Mouse (Mus musculus) CH12.LX (cell line): ENCODE results near the gene Pde1a. TPM values are rescaled to one million over a fixed set of nuclear protein-coding genes. Genes with fewer than 3 reads are reported as not detected.

Experiments used
- DNase-seq: peaks from one replicate; pipeline ENCODE4 v3.0.0-alpha.2; 2013; ENCODE audit errors: extremely low read depth
- H3K27ac ChIP-seq: 2 replicates; pipeline ENCODE4 v1.5.1; 2012; ENCODE audit warnings: low read depth, mild to moderate bottlenecking, control low read depth, moderate library complexity; ENCODE audit not compliant: insufficient read depth
- H3K27me3 ChIP-seq: replicated peaks from 2 replicates; pipeline ENCODE3; 2012; ENCODE audit warnings: inconsistent platforms
- H3K36me3 ChIP-seq, 2 experiments: replicated peaks in 1 of 2; 2 replicates each; pipeline versions ENCODE3 to v1.6.1; 2012; ENCODE audit warnings: inconsistent platforms in 1 of 2, low read length in 1 of 2, mild to moderate bottlenecking in 1 of 2, mixed read lengths in 1 of 2, moderate library complexity in 1 of 2; ENCODE audit not compliant: control insufficient read depth in 1 of 2, insufficient read depth in 1 of 2
- H3K4me1 ChIP-seq, 2 experiments: 2 replicates each; pipeline ENCODE4 v1.6.1; 2012; ENCODE audit warnings: inconsistent platforms in 1 of 2, moderate library complexity in 1 of 2; ENCODE audit not compliant: insufficient read depth in 2 of 2, control insufficient read depth in 1 of 2
- H3K4me2 ChIP-seq: 2 replicates; pipeline ENCODE4 v1.6.1; 2012; ENCODE audit warnings: low read depth, mild to moderate bottlenecking, control low read depth; ENCODE audit not compliant: poor library complexity, insufficient read depth, severe bottlenecking
- H3K4me3 ChIP-seq, 3 experiments: fragments of 150-350 bp in 1 of 3; sonication (generic) in 1 of 3; replicated peaks in 1 of 3; 2 replicates each; pipeline versions ENCODE3 to v1.5.1; 2011 to 2012; ENCODE audit warnings: low read depth in 2 of 3, low read length in 2 of 3, mild to moderate bottlenecking in 2 of 3, moderate library complexity in 2 of 3, control low read depth in 1 of 3, improper control_type of control experiment in 1 of 3, inconsistent platforms in 1 of 3, mixed read lengths in 1 of 3; ENCODE audit not compliant: poor library complexity in 1 of 3
- H3K79me2 ChIP-seq: replicated peaks from 2 replicates; pipeline ENCODE4 v1.6.1; 2012; ENCODE audit warnings: mild to moderate bottlenecking, moderate library complexity; ENCODE audit not compliant: control insufficient read depth, poor library complexity, insufficient read depth, severe bottlenecking; ENCODE audit errors: extremely low read depth
- H3K9ac ChIP-seq: 2 replicates; pipeline ENCODE4 v1.6.1; 2012; ENCODE audit warnings: low read depth, mild to moderate bottlenecking, control low read depth, moderate library complexity; ENCODE audit not compliant: insufficient read depth
- H3K9me3 ChIP-seq: replicated peaks from 2 replicates; pipeline ENCODE3; 2012; ENCODE audit warnings: low read length, inconsistent platforms, mixed read lengths
- CHD1 ChIP-seq: IDR thresholded peaks from 2 replicates; pipeline ENCODE4 v1.6.1; 2012; ENCODE audit warnings: low read depth, low read length, improper control_type of control experiment, inconsistent platforms
- CHD2 ChIP-seq: IDR thresholded peaks from 2 replicates; pipeline ENCODE4 v1.6.1; 2011; ENCODE audit warnings: low read length, improper control_type of control experiment
- ELF1 ChIP-seq: IDR thresholded peaks from 2 replicates; pipeline ENCODE4 v1.6.1; 2014; ENCODE audit warnings: low read depth, mild to moderate bottlenecking, inconsistent platforms, low read length, improper control_type of control experiment
- ETS1 ChIP-seq: conservative IDR thresholded peaks from 2 replicates; pipeline ENCODE4 v1.6.1; 2012; ENCODE audit warnings: low read depth, mild to moderate bottlenecking, inconsistent platforms, low read length, improper control_type of control experiment, moderate library complexity
- GABPA ChIP-seq: IDR thresholded peaks from 2 replicates; pipeline ENCODE4 v1.6.1; 2012; ENCODE audit warnings: low read depth, low read length, improper control_type of control experiment, inconsistent platforms; ENCODE audit not compliant: insufficient replicate concordance
- IRF4 ChIP-seq: IDR thresholded peaks from 2 replicates; pipeline ENCODE4 v1.6.1; 2014; ENCODE audit warnings: low read depth, mild to moderate bottlenecking, inconsistent platforms, low read length, improper control_type of control experiment
- JUN ChIP-seq: IDR thresholded peaks from 2 replicates; pipeline ENCODE4 v1.6.1; 2011; ENCODE audit warnings: low read depth, mild to moderate bottlenecking, low read length, improper control_type of control experiment, moderate library complexity; ENCODE audit not compliant: insufficient read depth
- JUND ChIP-seq: conservative IDR thresholded peaks from 2 replicates; pipeline ENCODE4 v1.6.1; 2011; ENCODE audit warnings: low read depth, low read length, improper control_type of control experiment
- KAT2A ChIP-seq: IDR thresholded peaks from 2 replicates; pipeline ENCODE4 v1.6.1; 2012; ENCODE audit warnings: low read length, improper control_type of control experiment, inconsistent platforms; ENCODE audit not compliant: insufficient replicate concordance
- MAFK ChIP-seq: IDR thresholded peaks from 2 replicates; pipeline ENCODE4 v1.6.1; 2011; ENCODE audit warnings: low read length, improper control_type of control experiment; ENCODE audit not compliant: insufficient replicate concordance
- MAZ ChIP-seq: IDR thresholded peaks from 2 replicates; pipeline ENCODE4 v1.6.1; 2012; ENCODE audit warnings: low read depth, mild to moderate bottlenecking, inconsistent platforms, low read length, improper control_type of control experiment, moderate library complexity
- MEF2A ChIP-seq: IDR thresholded peaks from 2 replicates; pipeline ENCODE4 v1.6.1; 2014; ENCODE audit warnings: low read depth, mild to moderate bottlenecking, inconsistent platforms, low read length, improper control_type of control experiment, borderline replicate concordance
- MXI1 ChIP-seq: IDR thresholded peaks from 2 replicates; pipeline ENCODE4 v1.6.1; 2011; ENCODE audit warnings: mild to moderate bottlenecking, low read depth, low read length, improper control_type of control experiment
- MYC ChIP-seq: IDR thresholded peaks from 2 replicates; pipeline ENCODE4 v1.6.1; 2011; ENCODE audit warnings: low read depth, mild to moderate bottlenecking, improper control_type of control experiment, low read length
- NELFE ChIP-seq: IDR thresholded peaks from 2 replicates; pipeline ENCODE4 v1.6.1; 2011; ENCODE audit warnings: low read depth, low read length, improper control_type of control experiment
- NRF1 ChIP-seq: IDR thresholded peaks from 2 replicates; pipeline ENCODE4 v1.6.1; 2014; ENCODE audit warnings: low read depth, mild to moderate bottlenecking, inconsistent platforms, low read length, improper control_type of control experiment, moderate library complexity
- POLR2AphosphoS2 ChIP-seq: IDR thresholded peaks from 2 replicates; pipeline ENCODE4 v1.6.1; 2011; ENCODE audit warnings: low read depth, low read length, improper control_type of control experiment
- RAD21 ChIP-seq: IDR thresholded peaks from 2 replicates; pipeline ENCODE4 v1.6.1; 2011; ENCODE audit warnings: low read depth, mild to moderate bottlenecking, low read length, improper control_type of control experiment, moderate library complexity
- RCOR1 ChIP-seq: conservative IDR thresholded peaks from 2 replicates; pipeline ENCODE4 v1.6.1; 2012; ENCODE audit warnings: low read depth, mild to moderate bottlenecking, inconsistent platforms, low read length, improper control_type of control experiment
- TCF12 ChIP-seq: IDR thresholded peaks from 2 replicates; pipeline ENCODE4 v1.6.1; 2014; ENCODE audit warnings: low read depth, mild to moderate bottlenecking, inconsistent platforms, low read length, improper control_type of control experiment
- UBTF ChIP-seq: IDR thresholded peaks from 2 replicates; pipeline ENCODE4 v1.6.1; 2012; ENCODE audit warnings: low read depth, mild to moderate bottlenecking, inconsistent platforms, low read length, improper control_type of control experiment, moderate library complexity
- ZKSCAN1 ChIP-seq: IDR thresholded peaks from 2 replicates; pipeline ENCODE4 v1.6.1; 2012; ENCODE audit warnings: low read depth, inconsistent platforms, low read length, improper control_type of control experiment, borderline replicate concordance
- ZMIZ1 ChIP-seq: IDR thresholded peaks from 2 replicates; pipeline ENCODE4 v1.6.1; 2012; ENCODE audit warnings: low read depth, mild to moderate bottlenecking, inconsistent platforms, low read length, improper control_type of control experiment
- ZNF384 ChIP-seq: IDR thresholded peaks from 2 replicates; pipeline ENCODE4 v1.6.1; 2012; ENCODE audit warnings: low read depth, low read length, improper control_type of control experiment, inconsistent platforms
- dilution Hi-C: fragments of 300-500 bp; cut with MboI; formaldehyde crosslinking; loops from 2 replicates; pipeline ENCODE4 v1.14.3; 2020; ENCODE audit warnings: low sequenced_read_pairs; ENCODE audit not compliant: extremely low pct_unique_long_range_greater_than_20kb, extremely low pct_ligation_motif_present
- in situ Hi-C: fragments of 300-500 bp; cut with MboI; formaldehyde crosslinking; loops from 3 replicates; pipeline ENCODE4 v1.14.3; 2019; ENCODE audit warnings: low sequenced_read_pairs, low pct_ligation_motif_present, low pct_unique_long_range_greater_than_20kb, mixed read lengths
- polyA plus RNA-seq: library from polyadenylated mRNA; unstranded; fragments of >175 nt; gene quantifications from 2 replicates; pipeline ENCODE4 v1.2.1, GENCODE M21; 2012; ENCODE audit warnings: low read depth; ENCODE audit not compliant: insufficient read length
- total RNA-seq, 2 experiments: library from RNA; depleted of rRNA; stranded (reverse); fragments of 300-350 nt in 1 of 2; fragments of >200 nt in 1 of 2; gene quantifications; 2 replicates each; pipeline ENCODE4 v1.2.3; 2012 to 2014

Pde1a gene
- total and polyA plus RNA-seq, 3 experiments = 0.05 to 0.08 TPM; not detected in 1

GRCm38 (mm10) chr2:79825853-79826252 is 303.4 kb downstream of the Pde1a start:
- dilution Hi-C loops = no loop called here
- no peak for DNase-seq
- TF ChIP-seq GABPA (no peak), RAD21 (no peak), TCF12 (no peak), JUN (no peak), ETS1 (no peak), CHD2 (no peak), MEF2A (no peak), ZKSCAN1 (no peak)
- no peaks in the 10 kb centered on the region for H3K4me1 ChIP-seq
- no peak overlapping the region for H3K4me3 ChIP-seq
- in situ Hi-C loops = no loop called here
- no peaks in the 10 kb centered on the region for H3K9me3 ChIP-seq
- no peak overlapping the region for H3K4me2 ChIP-seq
- no peak overlapping the region for H3K27ac ChIP-seq
- no peaks in the 10 kb centered on the region for H3K36me3 ChIP-seq
- H3K9ac ChIP-seq = no peak overlapping the region
- H3K27me3 ChIP-seq = no peaks in the 10 kb centered on the region
- no peaks in the 10 kb centered on the region for H3K79me2 ChIP-seq

- DNase-seq = no peak
- Histone ChIP-seq H3K9ac (no peak overlapping the region), H3K4me1 (no peaks in the 10 kb centered on the region), H3K4me2 (no peak overlapping the region), H3K4me3 (no peak overlapping the region), H3K79me2 (no peaks in the 10 kb centered on the region), H3K27me3 (no peaks in the 10 kb centered on the region), H3K36me3 (no peaks in the 10 kb centered on the region), H3K27ac (no peak overlapping the region), H3K9me3 (no peaks in the 10 kb centered on the region)
- no peak for TF ChIP-seq CHD2
- TF ChIP-seq MXI1 = no peak
- TF ChIP-seq ZNF384 = no peak
- no peak for TF ChIP-seq CHD1
- in situ Hi-C loops (no loop called here), dilution Hi-C loops (no loop called here)
Measured at GRCm38 (mm10) chr2:79819543-79819942, 309.7 kb downstream of the Pde1a start.

- dilution Hi-C loops (no loop called here), in situ Hi-C loops (no loop called here)
- Histone ChIP-seq H3K9ac (no peak overlapping the region), H3K27me3 (no peaks in the 10 kb centered on the region), H3K79me2 (no peaks in the 10 kb centered on the region), H3K4me3 (no peak overlapping the region), H3K4me2 (no peak overlapping the region), H3K4me1 (no peaks in the 10 kb centered on the region; a peak in 1 of 4 replicates), H3K36me3 (no peaks in the 10 kb centered on the region), H3K9me3 (no peaks in the 10 kb centered on the region), H3K27ac (no peak overlapping the region)
- DNase-seq = no peak
- TF ChIP-seq RAD21 (no peak), ELF1 (no peak), IRF4 (no peak), POLR2AphosphoS2 (no peak), MAZ (no peak), MAFK (no peak), ZNF384 (no peak), MYC (no peak), JUND (no peak), ZMIZ1 (no peak), UBTF (no peak), NRF1 (no peak), KAT2A (no peak), RCOR1 (no peak), NELFE (no peak), ETS1 (no peak), TCF12 (no peak)
Measured at GRCm38 (mm10) chr2:79815708-79816484, 313.4 kb downstream of the Pde1a start.
